Mouse (Mus musculus) hindbrain, embryonic 11.5 days (tissue): Measurements from ENCODE around the gene Nono. TPM values are rescaled to one million over a fixed set of nuclear protein-coding genes. Genes with fewer than 3 reads are reported as not detected.

Experiments
- ATAC-seq: fragments of 200-750 bp; cut with Nextera tagmentation; 2 replicates; pipeline ENCODE4 v1.8.0; 2017; ENCODE audit warnings: mild to moderate bottlenecking, moderate TSS enrichment, moderate library complexity; ENCODE audit not compliant: low FRiP score
- DNase-seq: peaks from one replicate; pipeline ENCODE4 v3.0.0-alpha.2; 2015; ENCODE audit warnings: low spot score
- H3K27ac ChIP-seq: fragments of 300-500 bp; sonication (generic); 2 replicates; pipeline ENCODE4 v1.5.1; 2014; ENCODE audit warnings: mild to moderate bottlenecking, low read depth, low read length
- H3K27me3 ChIP-seq: fragments of 300-500 bp; sonication (generic); 2 replicates; pipeline ENCODE4 v1.6.1; 2014; ENCODE audit warnings: mild to moderate bottlenecking, low read length, moderate library complexity, mixed read lengths; ENCODE audit not compliant: control insufficient read depth, insufficient read depth
- H3K36me3 ChIP-seq: fragments of 300-500 bp; sonication (generic); 2 replicates; pipeline ENCODE4 v1.6.1; 2014; ENCODE audit warnings: mild to moderate bottlenecking, low read length, moderate library complexity, mixed read lengths; ENCODE audit not compliant: control insufficient read depth, insufficient read depth
- H3K4me1 ChIP-seq: fragments of 300-500 bp; sonication (generic); replicated peaks from 2 replicates; pipeline ENCODE4 v1.6.1; 2014; ENCODE audit warnings: low read length, mixed read lengths; ENCODE audit not compliant: control insufficient read depth, insufficient read depth
- H3K4me2 ChIP-seq: fragments of 300-500 bp; sonication (generic); replicated peaks from 2 replicates; pipeline ENCODE4 v1.6.1; 2014; ENCODE audit warnings: mild to moderate bottlenecking, low read depth, low read length
- H3K4me3 ChIP-seq: fragments of 300-500 bp; sonication (generic); 2 replicates; pipeline ENCODE4 v1.5.1; 2014; ENCODE audit warnings: low read depth, low read length
- H3K9ac ChIP-seq: fragments of 300-500 bp; sonication (generic); 2 replicates; pipeline ENCODE4 v1.6.1; 2014; ENCODE audit warnings: low read depth, low read length
- H3K9me3 ChIP-seq: fragments of 300-500 bp; sonication (generic); 2 replicates; pipeline ENCODE4 v1.6.1; 2016; ENCODE audit warnings: low read length; ENCODE audit not compliant: control insufficient read depth
- WGBS: fragments of 180-500 bp; shearing (Covaris S2); extraction: QIAGEN DNeasy Blood & Tissue Kit; methylation state at CpG from one replicate; pipeline ENCODE4 v1.1.7; 2014; 5-methylcytosine and 5-hydroxymethylcytosine counted together
- polyA plus RNA-seq: library from polyadenylated mRNA; unstranded; fragments of >200 nt; fragmentation: Nextera tagmentation; extraction: Ambion mirVana; gene quantifications from 2 replicates; pipeline ENCODE4 v1.2.1, GENCODE M21; 2014

The Nono gene
- 550 and 663 TPM in 2 replicates for polyA plus RNA-seq

DNA sequence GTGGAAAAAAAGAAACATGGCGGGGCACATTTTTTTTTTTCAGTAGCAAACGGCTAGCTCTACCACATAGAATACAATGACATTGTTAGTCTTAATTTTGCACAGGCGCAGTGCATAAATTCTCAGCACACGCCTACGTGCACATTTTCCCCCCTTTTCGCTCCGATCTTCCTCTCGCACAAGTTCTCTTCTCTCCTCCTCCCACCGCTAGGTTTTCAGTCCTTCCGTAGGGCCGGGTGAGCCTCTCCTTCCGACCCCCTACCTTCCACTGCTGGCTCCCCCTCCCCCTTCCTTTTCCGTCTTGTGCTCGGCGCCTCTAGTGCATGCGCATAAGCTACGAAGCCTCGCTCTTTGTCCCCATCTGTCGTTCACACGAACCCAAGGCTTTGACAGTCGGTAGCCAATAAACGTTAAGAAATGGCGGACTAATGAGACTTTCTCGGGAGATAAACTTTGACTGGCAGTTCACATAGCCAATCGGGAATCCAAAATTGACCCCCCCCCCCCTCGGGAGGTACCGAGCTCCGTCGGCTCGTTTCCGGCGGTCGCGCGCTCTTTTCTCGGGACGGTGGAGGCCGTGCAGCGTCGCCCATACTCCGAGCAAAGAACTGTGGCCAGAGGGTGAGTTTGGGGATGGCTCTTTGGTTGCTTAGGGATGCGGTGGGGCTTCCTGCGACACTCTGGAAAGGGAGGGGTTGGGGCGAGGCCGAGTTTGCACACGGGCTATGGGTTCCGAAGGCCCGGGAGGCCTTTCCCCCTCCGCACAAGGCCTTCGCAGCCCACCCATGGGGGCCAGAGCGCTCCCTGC, at the start of gene Nono:
Gene Nono, plus strand, starts transcription at position 177 of the 808 bp plus-strand sequence.
- ATAC-seq = peak; percentile 96
- peak within 1 kb of the TSS; percentile 63 for H3K4me3 ChIP-seq
- peak; percentile 91 for DNase-seq
- peak within 1 kb of the TSS; percentile 94 for H3K27ac ChIP-seq
- peak within 1 kb of the TSS; percentile 88 for H3K9ac ChIP-seq
- H3K4me2 ChIP-seq = peak within 1 kb of the TSS; percentile 51
- H3K4me1 ChIP-seq = no peaks in the 10 kb centered on the region
- H3K9me3 ChIP-seq = no peaks in the 10 kb centered on the region
- H3K36me3 ChIP-seq = no peaks in the 10 kb centered on the region
- H3K27me3 ChIP-seq = 0 out of 2 replicates have a peak, but pooled peaks cover 2% of the 10 kb centered on the region
- WGBS = 10% methylated on average over 49 of the region's 51 CpGs

DNA sequence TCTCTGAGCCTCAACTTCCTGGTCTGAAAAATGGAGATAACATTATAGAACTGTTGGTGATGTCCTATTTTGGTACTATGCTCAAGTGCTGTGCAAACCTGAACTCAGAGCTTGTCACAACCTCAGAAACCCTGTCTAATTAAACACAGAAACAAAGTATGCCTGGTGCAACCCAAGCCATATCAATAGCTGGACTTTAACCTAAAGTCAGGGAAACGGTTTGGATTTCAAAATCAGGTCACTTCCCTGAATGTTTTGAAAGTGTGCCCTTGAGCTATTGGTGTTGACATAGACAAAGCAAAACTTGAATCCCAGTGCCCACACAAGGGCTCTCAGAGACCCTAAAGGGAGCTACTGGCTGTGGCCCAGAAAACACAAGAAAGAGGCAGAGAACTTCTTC, 49.4 kb upstream of the Nono start:
- Histone ChIP-seq H3K27ac (no peak overlapping the region), H3K4me3 (no peak overlapping the region), H3K27me3 (peaks cover 23% of the 10 kb centered on the region), H3K4me1 (no peaks in the 10 kb centered on the region), H3K9ac (no peak overlapping the region), H3K9me3 (no peaks in the 10 kb centered on the region), H3K4me2 (no peak overlapping the region), H3K36me3 (no peaks in the 10 kb centered on the region)
- WGBS = 76% methylated on average over 1 of the region's 1 CpGs
- ATAC-seq = no peak
- DNase-seq = no peak

DNA sequence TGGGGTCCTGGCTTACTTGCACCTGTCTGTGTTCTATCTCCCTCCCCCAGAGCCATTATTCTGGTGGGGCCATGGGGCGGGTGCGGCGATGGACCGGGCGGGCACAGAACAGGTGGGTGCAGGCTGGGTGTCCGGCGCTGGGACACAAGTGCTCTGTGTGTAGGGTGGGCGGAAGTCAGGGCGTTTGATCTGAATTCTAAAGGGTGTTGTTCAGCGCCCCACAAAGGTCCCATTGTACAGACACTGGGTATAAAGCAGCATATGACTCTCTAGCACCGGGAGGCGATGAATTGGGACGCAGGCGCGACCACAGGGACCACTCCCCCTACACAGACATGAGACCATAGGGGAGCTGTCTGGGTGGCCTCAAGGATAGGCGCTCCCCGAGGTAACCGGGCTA, 45.7 kb upstream of the Nono start:
- DNase-seq (no peak), ATAC-seq (no peak)
- Histone ChIP-seq H3K9ac (no peak overlapping the region), H3K4me3 (no peak overlapping the region), H3K36me3 (no peaks in the 10 kb centered on the region), H3K4me1 (no peaks in the 10 kb centered on the region), H3K27me3 (peaks cover 37% of the 10 kb centered on the region), H3K9me3 (no peaks in the 10 kb centered on the region), H3K4me2 (no peak overlapping the region), H3K27ac (no peak overlapping the region)
- WGBS = 25% methylated on average over 18 of the region's 18 CpGs

DNA sequence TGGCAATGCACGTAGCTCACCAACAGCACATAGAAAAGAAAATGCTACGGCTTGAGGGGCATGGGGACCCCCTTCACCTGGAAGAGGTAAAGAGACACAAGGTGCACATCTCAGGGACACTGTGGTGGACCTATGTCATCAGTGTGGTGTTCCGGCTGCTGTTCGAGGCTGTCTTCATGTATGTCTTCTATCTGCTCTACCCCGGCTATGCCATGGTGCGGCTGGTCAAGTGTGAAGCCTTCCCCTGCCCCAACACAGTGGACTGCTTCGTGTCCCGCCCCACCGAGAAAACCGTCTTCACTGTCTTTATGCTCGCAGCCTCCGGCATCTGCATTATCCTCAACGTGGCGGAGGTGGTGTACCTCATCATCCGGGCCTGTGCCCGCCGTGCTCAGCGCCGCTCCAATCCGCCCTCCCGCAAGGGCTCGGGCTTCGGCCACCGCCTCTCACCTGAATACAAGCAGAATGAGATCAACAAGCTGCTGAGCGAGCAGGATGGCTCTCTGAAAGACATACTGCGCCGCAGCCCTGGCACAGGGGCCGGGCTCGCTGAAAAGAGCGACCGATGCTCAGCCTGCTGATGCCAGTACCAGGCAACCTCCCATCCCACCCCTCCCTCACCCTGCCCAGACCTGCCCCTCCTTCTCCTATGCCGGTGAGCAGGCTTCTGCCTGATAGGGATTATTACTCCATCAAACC, 44.5 kb upstream of the Nono start:
- H3K9ac ChIP-seq = no peak overlapping the region
- ATAC-seq (no peak), DNase-seq (peak; percentile 15)
- WGBS = 14% methylated on average over 32 of the region's 32 CpGs
- no peak overlapping the region for H3K27ac ChIP-seq
- H3K36me3 ChIP-seq = no peaks in the 10 kb centered on the region
- peak overlapping the region; percentile 10; the same call in 1 of the 2 replicates for H3K4me3 ChIP-seq
- no peaks in the 10 kb centered on the region for H3K4me1 ChIP-seq
- peak overlapping the region; percentile 36 for H3K4me2 ChIP-seq
- H3K27me3 ChIP-seq = peaks cover 41% of the 10 kb centered on the region
- no peaks in the 10 kb centered on the region for H3K9me3 ChIP-seq

DNA sequence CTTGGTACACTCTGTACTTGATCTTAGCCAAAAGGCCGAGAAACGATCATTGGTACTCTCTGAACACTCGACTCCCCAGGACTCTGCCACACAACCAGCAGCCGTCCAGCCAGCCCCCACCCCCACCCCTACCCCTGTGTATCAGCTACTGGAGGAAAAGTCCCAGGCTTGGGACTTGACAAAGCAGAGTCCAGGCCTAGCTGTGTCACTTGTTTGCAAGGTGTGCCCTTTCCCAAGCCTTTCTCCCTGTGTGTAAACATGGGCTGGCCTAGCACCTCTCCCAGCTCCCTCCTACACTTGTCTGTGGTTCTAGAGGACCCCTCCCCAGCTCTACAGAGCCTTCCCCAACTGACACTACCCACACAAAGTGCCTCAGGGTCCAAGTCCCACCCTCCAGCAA, 42.9 kb upstream of the Nono start:
- Histone ChIP-seq H3K9ac (no peak overlapping the region), H3K4me1 (no peaks in the 10 kb centered on the region), H3K36me3 (no peaks in the 10 kb centered on the region), H3K4me3 (no peak overlapping the region), H3K27me3 (peaks cover 41% of the 10 kb centered on the region), H3K27ac (no peak overlapping the region), H3K4me2 (no peak overlapping the region), H3K9me3 (no peaks in the 10 kb centered on the region)
- 31% methylated on average over 4 of the region's 4 CpGs for WGBS
- DNase-seq = no peak
- no peak for ATAC-seq

DNA sequence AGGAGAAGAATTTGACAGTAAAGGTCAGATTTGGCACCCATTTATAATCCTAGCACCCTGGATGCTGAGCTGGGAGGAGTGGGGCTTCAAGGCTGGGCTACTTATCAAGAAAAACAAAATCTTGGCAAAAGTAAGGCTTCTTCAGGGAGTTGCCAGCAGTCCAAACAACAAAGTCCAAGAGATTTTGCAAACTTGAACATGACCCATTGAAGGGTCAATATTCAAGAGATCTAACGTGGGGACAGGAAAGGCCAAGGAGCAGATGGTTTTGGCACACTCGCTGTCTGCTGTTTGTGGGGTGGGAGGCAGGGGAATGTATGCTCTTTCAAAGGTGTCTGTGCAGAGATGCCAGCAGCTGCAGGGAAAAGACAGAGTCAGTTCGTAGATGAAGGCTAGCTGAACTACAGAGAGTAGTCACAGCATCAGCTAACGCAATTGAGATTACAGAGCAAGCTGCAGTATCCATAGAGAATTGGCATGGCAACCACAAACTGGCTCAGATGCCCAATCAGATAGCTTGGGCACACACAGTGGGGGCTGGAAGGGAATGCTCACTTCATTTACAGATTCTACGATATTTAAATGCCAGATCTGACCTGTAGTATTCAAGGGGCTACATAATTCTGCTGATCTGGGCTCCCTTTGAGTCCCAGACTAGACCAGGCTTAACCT, 40.1 kb upstream of the Nono start:
- Histone ChIP-seq H3K4me3 (no peak overlapping the region), H3K4me1 (no peaks in the 10 kb centered on the region), H3K9ac (no peak overlapping the region), H3K27me3 (peaks cover 27% of the 10 kb centered on the region), H3K27ac (no peak overlapping the region), H3K36me3 (no peaks in the 10 kb centered on the region), H3K4me2 (no peak overlapping the region), H3K9me3 (no peaks in the 10 kb centered on the region)
- ATAC-seq (no peak), DNase-seq (no peak)
- 72% methylated on average over 5 of the region's 5 CpGs for WGBS

DNA sequence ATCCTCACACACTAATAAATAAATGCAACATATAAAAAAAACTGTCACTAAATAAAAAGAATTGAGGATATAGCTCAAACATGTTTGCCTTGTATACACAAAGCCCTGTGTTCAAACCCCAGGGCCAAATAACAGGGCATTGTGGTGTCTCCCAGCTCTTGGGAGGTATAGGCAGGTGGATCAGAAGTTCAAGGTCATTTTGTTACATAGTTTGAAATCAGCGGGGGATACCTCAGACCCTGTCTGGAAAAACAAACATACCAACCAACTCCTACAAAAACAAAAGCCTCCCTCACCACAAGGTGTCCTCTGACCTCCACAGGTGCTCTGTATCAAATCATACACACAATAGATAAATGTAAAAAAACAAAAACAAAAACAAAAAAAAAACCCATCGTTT, 34.8 kb upstream of the Nono start:
- Histone ChIP-seq H3K36me3 (no peaks in the 10 kb centered on the region), H3K9me3 (no peaks in the 10 kb centered on the region), H3K4me3 (no peak overlapping the region), H3K9ac (no peak overlapping the region), H3K4me2 (no peak overlapping the region), H3K4me1 (no peaks in the 10 kb centered on the region), H3K27me3 (peaks cover 4% of the 10 kb centered on the region; the same call in 1 of the 2 replicates), H3K27ac (no peak overlapping the region)
- DNase-seq = no peak
- ATAC-seq = no peak
- 72% methylated on average over 2 of the region's 2 CpGs for WGBS

DNA sequence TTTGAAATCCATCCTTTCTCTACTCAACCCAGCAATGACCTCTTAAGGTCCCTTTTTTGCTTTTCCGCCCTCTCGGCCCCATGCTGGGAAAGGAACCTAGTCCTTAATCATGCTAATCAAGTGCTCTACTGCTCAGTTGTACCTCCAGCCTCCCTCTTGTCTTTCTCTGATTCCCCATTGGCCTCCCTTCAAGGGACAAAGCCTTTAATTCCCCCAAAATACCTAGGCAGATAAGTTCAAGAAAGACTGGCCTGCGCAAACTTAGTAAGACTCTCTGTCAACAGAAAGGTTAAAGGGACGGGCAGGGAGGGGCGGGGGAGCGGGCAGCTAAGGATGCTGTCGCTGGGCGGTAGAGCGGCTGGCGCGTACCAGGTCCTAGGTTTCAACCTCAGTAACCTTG, 32.7 kb upstream of the Nono start:
- Histone ChIP-seq H3K27me3 (peaks cover 4% of the 10 kb centered on the region; the same call in 1 of the 2 replicates), H3K27ac (no peak overlapping the region), H3K4me2 (no peak overlapping the region), H3K36me3 (no peaks in the 10 kb centered on the region), H3K9ac (no peak overlapping the region), H3K9me3 (no peaks in the 10 kb centered on the region), H3K4me1 (no peaks in the 10 kb centered on the region), H3K4me3 (no peak overlapping the region)
- ATAC-seq = no peak
- no peak for DNase-seq
- 15% methylated on average over 11 of the region's 11 CpGs for WGBS
